Mouse (Mus musculus) CD4-positive, CD25-positive, alpha-beta regulatory T cell, adult 2 months (primary cell): ENCODE results near the gene Ddx46.
"Not testable (repeated sequence)": the region's sequence is repeated elsewhere in the genome, so short reads cannot be mapped to it uniquely, and the experiment has no call there.

ENCODE experiments used
- DNase-seq: peaks from one replicate; pipeline ENCODE4 v3.0.0-alpha.2; 2012; ENCODE audit warnings: low read depth, low spot score

The Ddx46 gene

DNA sequence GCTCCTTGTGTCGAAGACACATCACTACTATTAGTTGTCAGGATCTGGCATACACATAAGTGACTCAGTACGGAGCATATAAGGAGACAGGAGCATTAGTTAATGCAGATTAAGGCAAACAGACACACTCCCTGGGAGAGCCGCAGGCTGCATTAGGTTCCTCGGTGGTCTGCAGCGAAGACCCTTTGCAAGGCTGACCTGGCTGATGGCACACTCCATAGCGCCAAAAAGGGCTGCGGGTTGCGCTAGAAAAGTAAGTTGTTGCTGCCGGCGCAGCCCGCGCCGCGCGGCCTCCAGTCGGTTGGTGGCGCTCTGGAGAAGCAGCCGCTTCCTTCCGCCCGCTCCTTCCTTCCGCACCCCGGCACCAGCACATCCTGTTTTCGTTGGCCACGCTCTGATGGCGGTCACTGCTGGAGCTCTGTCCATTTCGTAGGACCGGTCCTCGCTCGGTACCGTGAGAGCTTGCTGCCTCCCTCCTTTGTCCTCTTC, at the start of gene Ddx46:
Gene Ddx46 (plus strand): TSS at position 389 of the 489 bp plus-strand sequence.
- peak; percentile 95 for DNase-seq

DNA sequence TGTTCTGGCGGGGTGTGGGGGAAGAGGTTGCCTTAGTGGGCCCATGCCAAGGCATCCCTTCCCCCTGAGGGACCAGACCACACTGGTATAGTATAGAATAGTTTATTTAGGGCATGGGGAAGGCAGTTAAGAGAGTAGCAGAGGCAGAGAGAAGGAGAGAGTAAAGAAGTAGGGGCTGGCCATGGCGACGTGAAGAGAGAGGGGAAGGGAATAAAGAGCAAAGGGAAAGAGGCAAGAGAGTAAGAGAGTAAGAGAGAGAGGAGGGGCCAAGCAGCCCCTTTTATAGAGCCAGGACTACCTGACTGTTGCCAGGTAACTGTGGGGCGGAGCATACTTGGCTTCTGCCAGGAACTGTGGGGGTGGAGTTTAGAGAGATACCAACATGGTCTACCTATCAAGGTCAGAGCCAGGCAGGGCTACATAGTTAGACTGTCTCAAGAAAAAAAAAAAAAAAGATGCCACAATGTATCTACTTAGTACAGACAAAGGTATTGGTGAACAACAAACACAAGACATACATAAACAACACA, 42.8 kb upstream of the Ddx46 start:
- DNase-seq = no peak

DNA sequence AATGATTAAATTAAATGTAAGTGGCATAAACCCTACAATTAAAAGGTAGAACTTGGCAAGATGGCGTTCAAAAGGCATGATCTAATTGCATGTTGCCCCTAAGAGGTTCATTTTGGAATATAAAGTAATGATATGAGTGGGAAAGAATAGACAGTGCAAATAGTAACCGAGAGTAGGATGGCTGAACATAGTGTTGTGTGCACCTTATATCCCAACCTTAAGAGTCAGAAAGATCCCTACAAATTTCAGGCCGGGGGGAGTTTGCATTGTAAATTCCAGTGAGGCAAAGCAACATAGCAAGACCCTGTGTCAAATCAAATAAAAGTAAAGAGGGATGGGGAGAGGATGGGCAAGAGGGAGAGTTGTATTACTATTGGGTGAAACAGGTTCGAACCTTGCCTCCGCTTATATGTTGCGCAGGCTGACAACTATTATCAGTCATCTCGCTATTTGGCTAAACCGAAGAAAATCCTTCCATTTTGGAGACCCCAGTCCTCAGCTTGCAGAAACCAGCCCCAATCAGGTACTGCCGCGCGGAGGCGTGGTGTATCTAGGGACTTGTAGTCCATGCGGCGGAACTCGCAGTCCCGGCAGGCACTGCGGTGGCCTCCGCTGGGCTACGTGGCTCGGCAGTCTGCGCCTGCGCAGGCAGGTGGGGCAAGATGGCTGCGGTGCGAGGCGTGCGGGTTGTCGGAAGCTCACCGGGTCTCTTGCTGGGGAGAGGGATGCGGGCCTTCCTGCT, 42.1 kb upstream of the Ddx46 start:
- peak; percentile 99 for DNase-seq

DNA sequence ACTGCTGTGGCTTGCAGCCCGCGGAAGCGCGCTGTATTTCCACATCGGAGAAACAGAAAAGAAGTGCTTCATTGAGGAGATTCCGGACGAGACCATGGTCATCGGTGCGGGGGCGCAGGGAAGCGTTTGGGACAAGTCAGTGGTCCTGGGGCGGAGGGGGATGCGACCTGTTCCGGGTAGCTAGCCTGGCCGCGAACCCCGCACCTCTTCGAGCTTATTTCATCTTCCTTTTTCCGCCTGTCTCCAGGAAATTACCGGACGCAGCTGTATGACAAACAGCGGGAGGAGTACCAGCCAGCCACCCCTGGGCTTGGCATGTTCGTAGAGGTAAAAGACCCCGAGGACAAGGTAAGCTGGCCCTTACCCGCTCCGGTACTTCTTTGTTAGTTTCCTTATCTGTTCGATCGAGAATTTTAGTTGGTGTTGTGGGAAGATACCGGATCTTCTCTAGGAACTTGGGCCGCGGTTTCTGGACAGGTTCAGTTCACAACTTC, 41.5 kb upstream of the Ddx46 start:
- peak; percentile 12 for DNase-seq

DNA sequence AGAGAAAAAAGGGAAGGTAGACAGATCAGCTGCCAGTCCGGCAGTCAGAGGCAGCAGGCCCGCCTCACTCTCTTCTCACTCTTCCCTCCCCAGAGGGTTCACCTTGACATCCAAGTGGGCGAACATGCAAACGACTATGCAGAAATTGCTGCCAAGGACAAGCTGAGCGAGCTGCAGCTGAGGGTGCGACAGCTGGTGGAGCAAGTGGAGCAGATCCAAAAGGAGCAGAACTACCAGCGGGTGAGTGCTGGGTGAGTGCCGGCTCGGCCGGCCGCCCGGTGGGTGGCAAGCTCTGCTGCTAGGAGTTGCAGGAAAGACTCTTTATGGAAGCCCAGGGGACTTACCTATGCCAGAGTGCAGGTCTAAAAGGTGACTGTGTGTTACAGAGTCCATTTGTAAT, 39.5 kb upstream of the Ddx46 start:
- no peak for DNase-seq

DNA sequence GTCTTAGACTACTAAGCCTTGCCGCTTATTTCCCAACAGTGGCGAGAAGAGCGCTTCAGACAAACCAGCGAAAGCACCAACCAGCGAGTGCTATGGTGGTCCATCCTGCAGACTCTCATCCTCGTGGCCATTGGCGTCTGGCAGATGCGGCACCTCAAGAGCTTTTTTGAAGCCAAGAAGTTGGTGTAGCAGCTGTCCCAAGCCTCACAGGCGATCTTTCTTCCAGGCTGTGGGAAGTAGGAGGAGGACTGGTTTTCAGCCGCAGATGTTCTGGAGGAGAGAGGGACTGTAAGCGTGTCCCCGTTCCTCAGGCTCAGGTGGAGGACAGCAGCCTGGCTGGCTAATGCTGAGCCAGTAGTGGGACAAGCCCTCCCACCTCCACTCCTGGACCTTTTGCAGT, 38.0 kb upstream of the Ddx46 start:
- DNase-seq = no peak

DNA sequence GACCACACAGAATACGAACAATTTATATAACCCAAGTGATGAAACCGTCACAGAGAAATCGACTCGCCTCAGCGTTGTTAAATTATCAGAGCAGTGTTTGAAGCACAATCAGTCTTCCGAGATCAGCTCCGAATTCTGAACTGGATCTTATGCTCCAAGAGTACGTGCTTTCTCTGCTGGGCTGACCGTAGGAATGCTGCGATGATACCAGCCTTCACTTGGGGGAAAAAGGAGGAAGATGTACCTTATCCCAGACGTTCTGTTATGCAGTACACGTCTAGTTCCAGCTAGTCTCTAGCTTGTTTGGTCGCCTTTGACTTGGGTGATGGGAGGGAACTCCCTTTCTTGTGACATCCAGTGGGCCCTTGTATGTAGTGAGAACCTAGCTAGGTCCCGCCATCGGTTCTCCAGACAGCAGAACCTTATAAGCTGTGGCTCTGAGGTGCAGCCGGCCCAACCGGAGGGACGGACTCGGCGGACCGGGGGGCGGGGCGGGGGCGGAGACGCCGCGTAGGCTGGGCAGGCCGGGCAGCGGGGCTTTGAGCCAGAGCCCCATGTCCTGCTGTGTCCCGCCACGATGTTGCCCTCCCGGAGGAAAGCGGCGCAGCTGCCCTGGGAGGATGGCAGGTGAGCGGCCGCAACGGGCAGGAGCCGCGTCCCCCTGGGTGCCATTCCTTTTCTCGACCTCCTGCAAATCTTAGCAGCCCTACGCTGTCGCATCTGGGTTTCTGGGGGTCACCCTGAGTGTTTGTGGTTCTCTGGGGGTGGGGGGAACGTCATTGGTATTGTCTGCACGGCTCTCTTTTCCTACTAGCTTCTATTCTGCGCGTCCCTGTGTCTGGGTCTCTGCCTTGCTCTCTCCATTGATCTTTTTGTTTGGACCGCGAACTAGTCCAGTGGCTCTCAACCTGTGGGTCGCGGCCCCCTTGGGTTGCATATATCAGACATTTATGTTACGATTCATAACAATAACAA, 35.0 kb upstream of the Ddx46 start, which contains the start of gene B4galt7:
Gene B4galt7 (plus strand): TSS at position 331 of the 975 bp plus-strand sequence.
- peak; percentile 82 for DNase-seq

DNA sequence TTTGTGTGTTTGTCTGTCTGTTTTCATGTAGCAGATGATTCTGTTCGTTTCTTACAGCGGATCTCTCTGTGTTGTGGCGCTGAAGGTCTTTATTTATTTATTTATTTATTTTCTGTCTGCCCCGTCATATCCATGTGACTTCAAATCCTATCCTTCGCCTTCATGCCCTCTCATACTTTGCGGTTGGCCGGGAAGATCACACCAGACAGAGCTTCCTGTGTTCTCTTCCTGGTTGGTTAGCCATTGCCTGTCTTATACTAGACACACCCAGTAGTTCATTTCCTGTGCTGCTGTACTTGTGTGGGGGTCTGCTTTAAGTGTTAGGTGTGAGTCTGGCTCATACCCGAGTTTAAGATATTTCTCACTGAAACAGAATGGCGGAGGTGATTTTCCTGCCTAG, 34.2 kb upstream of the Ddx46 start:
- peak; percentile 66 for DNase-seq

DNA sequence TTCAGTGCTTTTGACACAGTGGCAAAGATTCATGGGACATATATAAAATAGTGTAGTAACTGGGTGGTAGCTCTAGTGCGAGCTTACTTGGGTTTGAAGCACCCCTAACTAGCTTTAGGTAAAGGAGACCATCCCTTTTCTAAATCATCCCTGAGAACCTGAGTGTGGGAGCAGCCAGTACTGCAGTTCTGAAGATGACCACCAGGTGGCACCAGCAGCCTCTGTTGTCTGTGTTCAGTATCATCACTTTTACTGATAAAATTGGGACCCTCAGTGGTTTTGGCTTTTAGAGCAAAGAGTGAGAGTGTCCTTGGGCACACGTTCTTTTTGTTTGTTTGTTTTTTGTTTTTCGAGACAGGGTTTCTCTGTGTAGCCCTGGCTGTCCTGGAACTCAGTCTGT, 33.2 kb upstream of the Ddx46 start:
- DNase-seq = peak; percentile 89

DNA sequence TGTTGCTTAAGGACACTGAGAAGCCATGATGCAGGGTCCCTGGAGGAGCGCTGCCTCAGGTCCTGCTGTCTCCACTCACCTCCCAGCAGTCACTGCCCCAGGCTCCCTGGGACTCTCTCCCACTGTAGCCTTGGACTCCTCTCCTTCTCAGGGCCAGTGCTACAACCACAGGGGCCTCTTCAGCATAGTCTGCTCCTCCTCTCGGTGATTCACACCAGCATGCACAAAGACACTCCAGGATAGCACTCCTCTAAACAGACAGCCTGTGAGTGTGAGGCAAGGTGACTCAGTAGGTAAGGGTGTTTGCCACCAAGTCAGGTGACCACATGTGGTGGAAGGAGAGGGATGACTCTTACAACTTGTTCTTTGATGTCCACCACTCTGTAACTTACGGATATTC, 30.2 kb upstream of the Ddx46 start:
- no peak for DNase-seq

DNA sequence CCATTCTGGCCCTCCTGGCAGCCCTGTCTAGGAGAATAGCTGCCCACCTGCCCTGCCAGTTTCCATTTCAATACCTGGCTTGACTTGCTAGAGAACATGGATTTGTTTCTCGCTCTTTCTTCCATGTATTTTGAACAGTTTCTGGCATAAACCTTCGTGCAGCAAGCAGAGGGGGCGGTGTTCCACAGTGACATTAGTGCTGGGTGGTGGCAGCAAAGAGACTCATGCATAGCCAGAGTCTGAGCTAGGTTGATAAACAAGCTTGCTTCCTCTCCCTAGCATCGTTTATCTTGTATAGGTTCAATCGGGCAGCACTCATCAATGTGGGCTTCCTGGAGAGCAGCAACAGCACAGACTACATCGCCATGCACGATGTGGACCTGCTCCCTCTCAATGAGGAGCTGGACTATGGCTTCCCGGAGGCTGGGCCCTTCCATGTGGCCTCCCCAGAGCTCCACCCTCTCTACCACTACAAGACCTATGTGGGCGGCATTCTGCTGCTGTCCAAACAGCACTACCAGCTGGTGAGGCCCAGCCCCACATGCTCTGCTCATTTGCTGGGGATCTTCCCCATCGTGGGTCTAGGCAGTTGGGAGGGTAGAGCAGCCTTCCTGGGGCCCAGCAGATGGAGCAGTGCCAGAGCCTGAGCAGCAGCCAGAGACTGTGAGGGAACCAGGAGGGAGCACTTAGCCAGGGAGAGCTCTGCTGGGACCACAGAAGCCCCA, 27.8 kb upstream of the Ddx46 start:
- DNase-seq = no peak

DNA sequence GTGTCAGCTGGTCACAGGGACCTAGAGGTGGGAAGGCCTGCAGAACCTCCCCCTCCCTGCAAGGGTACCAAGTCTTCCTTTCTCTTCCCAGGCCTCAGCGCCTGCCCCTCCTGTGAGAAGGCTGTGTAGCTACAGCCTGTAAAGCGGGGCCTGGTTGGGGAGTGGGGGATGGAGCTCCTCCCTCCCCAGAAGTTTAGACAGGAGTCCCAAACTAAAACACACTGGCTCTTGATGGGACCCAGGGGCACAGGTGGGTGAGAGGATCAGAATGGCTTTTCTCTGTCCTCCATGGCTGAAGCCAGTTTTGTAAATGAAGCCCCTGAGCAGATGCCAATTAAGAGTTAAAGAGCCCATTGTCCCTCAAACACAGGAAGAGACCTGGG, 27.2 kb upstream of the Ddx46 start:
- DNase-seq = no peak

DNA sequence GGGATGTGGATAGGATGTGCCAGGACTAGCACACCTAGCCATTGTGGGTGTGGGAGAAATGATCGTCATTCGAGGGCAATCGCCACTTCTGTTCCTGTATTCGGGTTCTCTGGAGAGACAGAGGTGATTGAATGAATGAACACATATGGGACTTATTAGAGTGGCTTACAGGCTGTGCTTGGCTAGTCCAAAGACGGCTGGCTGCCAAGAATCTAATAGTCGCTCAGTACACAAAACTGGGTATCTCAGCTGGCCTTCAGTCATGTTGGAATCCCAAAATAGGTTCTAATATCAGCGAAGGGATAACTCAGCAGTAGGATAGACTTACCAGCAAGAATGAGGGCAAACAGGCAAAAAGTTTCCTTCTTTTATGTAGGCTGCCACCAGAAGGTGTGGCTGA, 22.8 kb upstream of the Ddx46 start:
- DNase-seq = no peak

DNA sequence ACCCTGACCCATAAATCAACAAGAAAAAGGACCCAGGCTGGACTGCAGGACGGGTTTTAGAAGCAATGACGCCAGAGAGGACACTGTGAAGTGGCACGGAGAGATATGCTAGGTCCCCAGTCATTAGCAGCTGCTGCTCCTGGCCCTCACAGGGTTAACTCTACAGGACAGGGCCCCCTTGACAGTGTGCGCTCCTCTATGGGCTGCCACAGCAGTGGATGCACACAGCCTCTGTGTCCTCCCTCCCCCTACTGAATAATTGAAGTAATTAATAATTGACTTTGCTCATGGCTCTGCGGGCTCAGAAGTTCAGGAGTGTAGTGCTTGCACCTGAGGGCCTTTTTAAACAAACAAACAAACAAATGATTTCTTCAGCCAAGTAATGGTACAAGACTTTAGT, 21.4 kb upstream of the Ddx46 start:
- no peak for DNase-seq

DNA sequence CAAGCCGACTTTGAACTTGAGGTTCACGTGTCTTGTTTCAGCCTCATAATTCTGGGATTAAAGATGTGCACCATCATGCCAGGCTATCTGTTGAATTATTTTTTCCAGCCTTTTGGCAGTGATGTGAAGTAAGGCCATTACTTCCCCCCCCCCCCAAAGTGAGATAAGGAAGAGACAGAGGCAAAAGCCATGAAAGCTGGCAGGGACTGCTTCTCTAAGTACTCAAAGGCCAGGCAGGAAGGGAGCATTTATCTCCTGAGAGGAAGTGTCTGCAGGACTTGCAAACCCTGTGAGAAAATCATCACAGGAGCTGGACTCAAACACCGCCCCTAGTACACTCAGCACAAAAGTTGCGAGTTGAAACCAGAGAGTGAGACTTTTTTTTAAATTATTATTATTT, 15.5 kb upstream of the Ddx46 start:
- no peak for DNase-seq

DNA sequence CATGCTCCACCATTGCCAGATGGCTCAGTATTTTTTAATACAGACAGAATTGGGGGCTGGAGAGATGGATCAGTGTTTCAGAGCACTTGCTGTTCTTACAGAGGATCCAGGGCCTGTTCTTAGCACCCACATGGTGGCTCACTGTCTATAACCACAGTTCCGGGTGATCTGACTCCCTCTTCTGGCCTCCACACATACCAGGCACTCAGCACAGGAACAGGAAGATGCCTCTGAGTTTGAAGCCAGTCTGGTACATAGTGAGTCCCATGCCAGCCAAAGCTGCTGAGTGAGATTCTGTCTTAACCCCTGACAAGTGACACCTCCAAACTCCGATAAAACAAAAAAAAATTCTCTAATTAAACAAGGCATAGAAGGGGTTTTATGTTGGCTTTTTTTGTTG, 14.6 kb upstream of the Ddx46 start:
- DNase-seq = no peak

DNA sequence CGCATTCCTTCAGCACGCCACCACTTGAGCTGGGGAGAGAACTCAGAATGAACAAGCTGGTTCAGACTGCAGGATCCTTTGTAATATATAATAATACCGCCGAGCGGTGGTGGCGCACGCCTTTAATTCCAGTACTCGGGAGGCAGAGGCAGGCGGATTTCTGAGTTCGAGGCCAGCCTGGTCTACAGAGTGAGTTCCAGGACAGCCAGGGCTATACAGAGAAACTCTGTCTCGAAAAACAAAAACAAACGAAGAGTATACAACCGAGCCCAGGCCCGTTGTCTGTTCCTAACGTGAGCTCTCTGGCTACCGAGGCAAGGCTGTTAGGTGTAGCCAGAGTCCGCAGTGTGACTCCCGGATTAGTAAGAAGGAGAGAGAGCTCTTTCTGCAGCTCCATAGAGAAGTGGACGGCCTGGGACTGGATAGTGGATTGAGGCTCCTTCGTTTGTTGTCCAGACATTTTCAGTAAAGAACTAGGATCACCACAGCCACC, 12.6 kb upstream of the Ddx46 start:
- DNase-seq = not testable (repeated sequence)

DNA sequence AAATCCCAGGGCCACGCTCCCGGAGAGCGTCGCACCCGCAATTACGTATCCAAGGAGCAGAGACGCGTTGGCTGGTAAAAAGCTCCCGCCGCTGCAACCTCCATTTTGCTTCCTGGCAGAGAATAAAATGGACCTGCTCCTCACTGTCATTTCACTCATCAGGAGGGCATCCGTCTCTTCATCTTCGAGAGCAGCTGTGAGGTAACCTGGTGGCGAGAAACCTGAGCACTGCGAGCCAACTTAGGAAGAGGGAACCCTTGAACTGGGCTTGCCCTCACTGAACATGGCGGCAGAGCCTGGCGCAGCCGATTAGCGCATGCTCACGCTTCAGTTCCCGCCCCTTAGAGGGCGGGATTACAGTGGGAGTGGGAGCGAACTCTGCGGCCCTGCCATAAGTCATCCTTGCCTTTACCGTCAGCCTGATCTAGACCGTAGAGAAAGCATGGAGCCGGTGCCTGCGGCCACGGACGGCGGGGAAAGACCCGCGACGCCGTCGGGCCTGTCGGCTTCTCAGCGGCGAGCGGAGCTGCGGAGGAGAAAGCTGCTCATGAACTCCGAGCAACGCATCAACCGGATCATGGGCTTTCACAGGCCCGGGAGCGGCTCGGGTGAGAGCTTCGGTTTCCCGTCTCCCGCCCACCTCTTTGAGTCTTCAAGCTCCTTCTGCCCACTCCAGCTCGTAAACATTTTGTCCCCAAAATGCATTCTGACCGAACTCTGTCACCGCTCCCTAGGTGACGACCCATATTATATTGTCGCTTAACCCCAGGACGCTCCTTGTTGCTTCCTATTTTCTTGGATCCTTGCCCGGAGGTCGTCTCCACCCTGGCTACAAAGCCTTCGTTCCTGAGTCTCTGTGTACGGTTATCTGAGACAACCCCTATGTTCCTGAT, 11.9 kb upstream of the Ddx46 start, which contains the start of gene Caml:
Gene Caml (plus strand): TSS at position 357 of the 893 bp plus-strand sequence.
- peak; percentile 94 for DNase-seq

DNA sequence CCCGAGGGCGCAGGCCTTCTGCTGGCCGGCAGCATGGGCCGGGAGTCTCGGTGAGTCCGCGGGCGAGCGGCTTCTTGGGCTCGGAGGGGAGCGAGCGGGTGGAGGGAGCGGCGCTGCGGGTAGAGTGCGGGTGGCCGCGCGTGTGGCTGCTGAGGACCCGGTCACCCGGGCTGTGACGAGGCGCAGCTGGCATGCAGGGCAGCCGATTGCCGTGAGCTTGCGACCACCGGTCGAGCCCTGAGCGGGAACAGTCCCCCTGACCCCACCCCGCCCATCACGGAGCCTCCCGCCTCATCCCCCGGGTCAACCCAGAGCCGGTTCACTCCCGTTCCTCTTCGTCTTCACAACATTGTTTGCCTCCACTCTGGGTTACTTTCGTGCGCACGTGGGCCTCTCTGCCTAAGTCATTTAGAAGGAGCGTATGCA, 332 bp downstream of the Ddx46 start:
- DNase-seq = no peak
